Mouse (Mus musculus) colon, adult 2 months (tissue): ENCODE measurements around the gene 2010111I01Rik. TPM values are rescaled to one million over a fixed set of nuclear protein-coding genes. Genes with fewer than 3 reads are reported as not detected.

ENCODE experiments used
- polyA plus RNA-seq: library from polyadenylated mRNA; depleted of rRNA; stranded (reverse); fragments of >200 nt; gene quantifications from 2 replicates; pipeline ENCODE4 v1.2.3, GENCODE M21; 2012; rRNA removed

Gene 2010111I01Rik
- polyA plus RNA-seq = 104 and 119 TPM in 2 replicates

DNA sequence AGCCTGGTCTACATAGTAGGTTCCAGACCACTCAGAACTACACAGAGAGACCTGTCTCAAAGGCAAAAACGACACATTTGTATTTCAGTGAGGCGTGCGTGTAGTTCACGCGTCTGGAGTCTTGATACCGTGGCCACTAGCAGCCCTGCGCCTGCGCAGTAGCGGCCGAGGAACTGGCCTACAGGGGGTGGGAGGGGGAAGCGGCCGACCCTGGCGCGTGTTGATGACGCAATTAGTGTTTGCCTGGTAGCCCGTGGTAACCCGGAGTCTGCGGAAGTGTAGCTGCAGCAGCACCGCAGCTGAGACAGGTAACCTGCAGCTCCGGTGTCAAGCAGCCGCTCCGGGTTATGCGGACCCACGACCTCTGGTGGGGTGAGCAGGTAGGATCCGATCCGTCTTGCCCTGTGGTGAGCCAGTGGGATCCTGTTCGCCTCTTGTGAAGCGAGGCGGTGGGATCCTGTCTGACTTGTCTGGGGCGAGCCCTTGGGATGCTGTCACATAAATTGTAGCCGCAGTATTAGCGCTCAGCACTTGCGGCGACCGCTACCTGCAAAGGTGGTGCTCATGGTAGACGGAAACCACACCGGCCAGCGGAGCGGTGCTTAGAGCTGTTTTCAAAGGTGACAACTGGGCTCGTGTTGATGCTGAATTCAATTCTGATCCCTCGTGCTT lies at the start of gene 2010111I01Rik:
Gene 2010111I01Rik (plus strand): TSS at position 254 of the 672 bp plus-strand sequence.

Other genes starting within 250 kb of the 2010111I01Rik start
- 0.36 and 0.37 TPM in 2 replicates for gene Platr25, start 204.2 kb upstream of the 2010111I01Rik start, polyA plus RNA-seq
- gene Gm5141, start 179.1 kb upstream of the 2010111I01Rik start, polyA plus RNA-seq = 0.30 and 0.71 TPM in 2 replicates
- 51.8 and 54.3 TPM in 2 replicates for gene Fbp2, start 106.5 kb upstream of the 2010111I01Rik start, polyA plus RNA-seq
- 2.0 and 2.1 TPM in 2 replicates for gene Fbp1, start 76.6 kb upstream of the 2010111I01Rik start, polyA plus RNA-seq